Mouse (Mus musculus): Measurements from ENCODE around the gene Chmp4b. TPM values are rescaled to one million over a fixed set of nuclear protein-coding genes. Genes with fewer than 3 reads are reported as not detected.

The Chmp4b gene
- polyA plus RNA-seq, 1 experiment from 2014 or later = 22.4 TPM

Other genes with a start within 250 kb of the Chmp4b start
- gene Snta1, start 243.6 kb upstream of the Chmp4b start, polyA plus RNA-seq (2014; fragmentation: Nextera tagmentation; extraction: Ambion mirVana) = 2.6 and 4.6 TPM in 2 replicates
- gene Cbfa2t2, start 215.2 kb upstream of the Chmp4b start, polyA plus RNA-seq (2014; fragmentation: Nextera tagmentation; extraction: Ambion mirVana) = 51.9 and 59.4 TPM in 2 replicates
- gene 1700003F12Rik, start 104.6 kb upstream of the Chmp4b start, polyA plus RNA-seq (2014; fragmentation: Nextera tagmentation; extraction: Ambion mirVana) = 1.2 TPM in 2 replicates
- 0.15 and 0.19 TPM in 2 replicates for gene Actl10, start 99.9 kb upstream of the Chmp4b start, polyA plus RNA-seq (2014; fragmentation: Nextera tagmentation; extraction: Ambion mirVana)
- 19.8 and 23.6 TPM in 2 replicates for gene Necab3, start 92.8 kb upstream of the Chmp4b start, polyA plus RNA-seq (2014; fragmentation: Nextera tagmentation; extraction: Ambion mirVana)
- 3.5 and 5.0 TPM in 2 replicates for gene E2f1, start 81.8 kb upstream of the Chmp4b start, polyA plus RNA-seq (2014; fragmentation: Nextera tagmentation; extraction: Ambion mirVana)
- 14.8 and 15.2 TPM in 2 replicates for gene Pxmp4, start 48.0 kb upstream of the Chmp4b start, polyA plus RNA-seq (2014; fragmentation: Nextera tagmentation; extraction: Ambion mirVana)
- gene Zfp341, start 38.4 kb upstream of the Chmp4b start, polyA plus RNA-seq (2014; fragmentation: Nextera tagmentation; extraction: Ambion mirVana) = 2.2 and 2.4 TPM in 2 replicates
- gene 4930519P11Rik, start 38.3 kb upstream of the Chmp4b start, polyA plus RNA-seq (2014; fragmentation: Nextera tagmentation; extraction: Ambion mirVana) = 0.65 TPM in 1 of 2 replicates, not detected in the other
- gene Gm14214, start 118.3 kb downstream of the Chmp4b start, polyA plus RNA-seq (2014; fragmentation: Nextera tagmentation; extraction: Ambion mirVana) = not detected in 2 replicates
- gene Raly, start 139.4 kb downstream of the Chmp4b start, polyA plus RNA-seq (2014; fragmentation: Nextera tagmentation; extraction: Ambion mirVana) = 109 and 116 TPM in 2 replicates
- gene a, start 139.7 kb downstream of the Chmp4b start, polyA plus RNA-seq (2014; fragmentation: Nextera tagmentation; extraction: Ambion mirVana) = 0.89 and 2.4 TPM in 2 replicates
- 80.6 and 82.0 TPM in 2 replicates for gene Eif2s2, start 241.2 kb downstream of the Chmp4b start, polyA plus RNA-seq (2014; fragmentation: Nextera tagmentation; extraction: Ambion mirVana)